Mouse (Mus musculus) liver, embryonic 14 days (tissue): ENCODE results near the gene Eefsec. TPM values are rescaled to one million over a fixed set of nuclear protein-coding genes. Genes with fewer than 3 reads are reported as not detected.

ENCODE experiments used
- polyA plus RNA-seq: library from polyadenylated mRNA; depleted of rRNA; stranded (reverse); fragments of >200 nt; gene quantifications from 2 replicates; pipeline ENCODE4 v1.2.3, GENCODE M21; 2012; rRNA removed

Eefsec gene
- 8.9 and 10.1 TPM in 2 replicates for polyA plus RNA-seq

GRCm38 (mm10) chr6:88446063-88447002 lies at the start of gene Eefsec:
Gene Eefsec (minus strand): TSS chr6:88446539.

GRCm38 (mm10) chr6:88465181-88465920 lies 19.0 kb upstream of the Eefsec start, which contains the start of gene Ruvbl1:
Gene Ruvbl1 (plus strand): TSS chr6:88465409.

GRCm38 (mm10) chr6:88221968-88222367 lies 224.4 kb downstream of the Eefsec start, which contains the start of gene Dnajb8:
Gene Dnajb8 (plus strand): TSS chr6:88222268.

Other genes starting within 250 kb of the Eefsec start
- gene Dnajb8, start 224.3 kb downstream of the Eefsec start, polyA plus RNA-seq = not detected in 2 replicates
- gene Ruvbl1, start 18.9 kb upstream of the Eefsec start, polyA plus RNA-seq = 50.2 and 51.8 TPM in 2 replicates
- gene Sec61a1, start 72.4 kb upstream of the Eefsec start, polyA plus RNA-seq = 62.9 and 74.5 TPM in 2 replicates
- 0.63 and 0.77 TPM in 2 replicates for gene Kbtbd12, start 191.4 kb upstream of the Eefsec start, polyA plus RNA-seq